Mouse (Mus musculus) kidney, adult 2 months (tissue): ENCODE measurements at regions not wholly inside any gene's neighbourhood (a gene's known extent, or its start where the extent isn't known, plus 50 kb on each side); places are given as distances from the start of the nearest gene placed in this dataset.

Experiments
- CTCF ChIP-seq: fragments of 200-500 bp; conservative IDR thresholded peaks from 2 replicates; pipeline ENCODE4 v1.5.1; 2011; ENCODE audit warnings: low read depth, mild to moderate bottlenecking, control low read depth, low read length, moderate library complexity, mixed read lengths; ENCODE audit not compliant: insufficient read depth, insufficient read length
- POLR2A ChIP-seq: fragments of 200-500 bp; IDR thresholded peaks from one replicate; pipeline ENCODE4 v1.6.1; 2011; ENCODE audit warnings: low read depth, low read length, control low read depth

- TF ChIP-seq CTCF = peak; percentile 22; the same call in 1 of the 2 replicates
- no peak for TF ChIP-seq POLR2A
These were observed 207.7 kb downstream of the Cxcl12 start for GRCm38 (mm10) chr6:117375989-117376388.
